Mouse (Mus musculus): ENCODE results near the gene Arsa. TPM values are rescaled to one million over a fixed set of nuclear protein-coding genes. Genes with fewer than 3 reads are reported as not detected.

Arsa gene
- polyA plus RNA-seq (2014; fragmentation: Nextera tagmentation; extraction: Ambion mirVana) = 18.5 and 20.7 TPM in 2 replicates

- H3K27ac ChIP-seq (replicated peaks; ENCODE audit: low read depth, low read length) = peak within 1 kb of the TSS; percentile 72
- peak within 1 kb of the TSS; percentile 96 for H3K4me2 ChIP-seq (ENCODE audit: low read depth, low read length)
- ATAC-seq (ENCODE audit: low read depth) = no peak
- H3K9ac ChIP-seq (ENCODE audit: low read depth, low read length) = peak within 1 kb of the TSS; percentile 76
- H3K4me3 ChIP-seq (ENCODE audit: low read depth, low read length) = peak within 1 kb of the TSS; percentile 63
- H3K9me3 ChIP-seq (ENCODE audit: control insufficient read depth, low read length) = no peaks in the 10 kb centered on the region
- no peak for DNase-seq (ENCODE audit: low spot score)
- H3K4me1 ChIP-seq (ENCODE audit: control insufficient read depth, insufficient read depth, low read length) = peaks cover 12% of the 10 kb centered on the region
- WGBS = 34% methylated on average over 9 of the region's 9 CpGs
- no peaks in the 10 kb centered on the region for H3K36me3 ChIP-seq (ENCODE audit: control insufficient read depth, insufficient read depth, low read length)
- no peaks in the 10 kb centered on the region for H3K27me3 ChIP-seq (replicated peaks; ENCODE audit: control insufficient read depth, insufficient read depth, low read length)
Observed at GRCm38 (mm10) chr15:89477091-89477491, at the start of gene Arsa. Gene Arsa, minus strand, starts transcription at chr15:89477425.

GRCm38 (mm10) chr15:89526776-89527325 is 49.6 kb upstream of the Arsa start:
- Histone ChIP-seq H3K27ac (replicated peaks; ENCODE audit: low read depth, low read length) (no peak overlapping the region), H3K9ac (ENCODE audit: low read depth, low read length) (no peak overlapping the region), H3K9me3 (ENCODE audit: control insufficient read depth, low read length) (no peaks in the 10 kb centered on the region), H3K4me3 (ENCODE audit: low read depth, low read length) (no peak overlapping the region), H3K36me3 (ENCODE audit: control insufficient read depth, insufficient read depth, low read length) (0 out of 2 replicates have a peak, but pooled peaks cover 6% of the 10 kb centered on the region), H3K27me3 (replicated peaks; ENCODE audit: control insufficient read depth, insufficient read depth, low read length) (peaks cover 19% of the 10 kb centered on the region; the same call in 1 of the 2 replicates), H3K4me1 (ENCODE audit: control insufficient read depth, insufficient read depth, low read length) (peaks cover 12% of the 10 kb centered on the region), H3K4me2 (ENCODE audit: low read depth, low read length) (no peak overlapping the region)
- DNase-seq (ENCODE audit: low spot score) (no peak), ATAC-seq (ENCODE audit: low read depth) (no peak)
- 90% methylated on average over 19 of the region's 19 CpGs for WGBS

DNA sequence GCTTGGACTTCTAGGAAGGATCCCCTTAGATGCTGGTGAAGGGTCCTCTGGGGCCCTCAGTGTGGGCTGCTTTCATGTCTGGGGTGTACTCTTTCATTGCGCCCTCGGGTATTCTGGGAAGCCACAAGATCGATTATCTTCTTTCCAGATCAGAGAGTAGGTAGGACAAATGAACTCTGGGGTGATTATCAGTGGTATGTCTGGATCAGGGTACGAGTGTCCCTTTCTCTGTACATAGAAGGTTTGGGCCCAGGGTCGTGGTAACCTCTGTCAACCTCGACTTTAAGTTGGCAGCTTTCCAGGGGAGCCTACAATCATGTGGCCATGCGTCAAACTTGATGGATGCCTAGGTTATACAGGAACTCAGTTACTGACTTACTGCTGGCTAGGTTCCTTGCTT is 48.7 kb upstream of the Arsa start:
- Histone ChIP-seq H3K27me3 (replicated peaks; ENCODE audit: control insufficient read depth, insufficient read depth, low read length) (peaks cover 19% of the 10 kb centered on the region; the same call in 1 of the 2 replicates), H3K27ac (replicated peaks; ENCODE audit: low read depth, low read length) (no peak overlapping the region), H3K9ac (ENCODE audit: low read depth, low read length) (no peak overlapping the region), H3K4me2 (ENCODE audit: low read depth, low read length) (no peak overlapping the region), H3K4me1 (ENCODE audit: control insufficient read depth, insufficient read depth, low read length) (peaks cover 12% of the 10 kb centered on the region), H3K9me3 (ENCODE audit: control insufficient read depth, low read length) (no peaks in the 10 kb centered on the region), H3K36me3 (ENCODE audit: control insufficient read depth, insufficient read depth, low read length) (0 out of 2 replicates have a peak, but pooled peaks cover 14% of the 10 kb centered on the region), H3K4me3 (ENCODE audit: low read depth, low read length) (no peak overlapping the region)
- ATAC-seq (ENCODE audit: low read depth) (no peak), DNase-seq (ENCODE audit: low spot score) (no peak)
- WGBS = 68% methylated on average over 7 of the region's 7 CpGs

- Histone ChIP-seq H3K9me3 (ENCODE audit: control insufficient read depth, low read length) (no peaks in the 10 kb centered on the region), H3K36me3 (ENCODE audit: control insufficient read depth, insufficient read depth, low read length) (peaks cover 14% of the 10 kb centered on the region; the same call in 1 of the 2 replicates), H3K27me3 (replicated peaks; ENCODE audit: control insufficient read depth, insufficient read depth, low read length) (peaks cover 19% of the 10 kb centered on the region; the same call in 1 of the 2 replicates), H3K4me3 (ENCODE audit: low read depth, low read length) (no peak overlapping the region), H3K4me1 (ENCODE audit: control insufficient read depth, insufficient read depth, low read length) (peaks cover 12% of the 10 kb centered on the region), H3K4me2 (ENCODE audit: low read depth, low read length) (no peak overlapping the region), H3K9ac (ENCODE audit: low read depth, low read length) (no peak overlapping the region), H3K27ac (replicated peaks; ENCODE audit: low read depth, low read length) (no peak overlapping the region)
- WGBS = 90% methylated on average over 8 of the region's 8 CpGs
- DNase-seq (ENCODE audit: low spot score) (no peak), ATAC-seq (ENCODE audit: low read depth) (no peak)
Observed at GRCm38 (mm10) chr15:89525464-89525863, 48.2 kb upstream of the Arsa start.

DNA sequence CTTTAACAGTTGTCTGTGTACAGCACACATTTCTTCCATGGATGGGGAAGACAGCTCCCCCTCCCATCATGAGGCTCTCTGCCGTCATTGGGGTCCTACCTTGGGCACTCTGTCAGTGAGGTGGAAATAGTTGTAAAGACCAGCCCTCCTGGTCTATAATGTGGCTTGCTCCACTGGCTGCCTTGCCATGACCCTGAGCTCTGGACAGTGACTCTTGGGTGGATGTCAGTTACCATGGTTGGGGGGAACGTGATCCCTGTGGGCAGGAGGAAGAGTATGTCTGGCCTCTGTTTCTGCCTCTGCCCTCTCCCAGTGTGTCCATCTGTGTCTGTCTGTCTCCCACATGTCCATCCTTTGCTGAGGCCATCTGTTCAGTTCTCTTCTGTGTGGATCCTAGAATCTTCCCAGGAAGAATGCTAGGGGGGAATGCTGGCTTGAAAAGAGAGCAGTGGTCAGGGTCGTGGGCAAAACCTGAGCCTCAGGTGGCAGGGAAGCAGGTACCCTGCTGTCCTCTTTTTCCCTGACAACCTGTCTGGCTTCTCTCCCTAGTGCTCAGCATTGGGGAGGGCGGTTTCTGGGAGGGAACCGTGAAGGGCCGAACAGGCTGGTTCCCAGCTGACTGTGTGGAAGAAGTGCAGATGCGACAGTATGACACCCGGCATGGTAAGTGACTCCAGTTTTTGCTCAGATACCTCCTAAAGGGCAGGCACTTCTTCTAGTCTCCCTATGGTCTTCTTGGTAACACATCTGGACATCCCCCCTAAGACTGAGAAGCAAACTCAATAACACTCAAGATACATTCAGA is 47.6 kb upstream of the Arsa start:
- H3K9me3 ChIP-seq (ENCODE audit: control insufficient read depth, low read length) = no peaks in the 10 kb centered on the region
- H3K27me3 ChIP-seq (replicated peaks; ENCODE audit: control insufficient read depth, insufficient read depth, low read length) = peaks cover 19% of the 10 kb centered on the region; the same call in 1 of the 2 replicates
- ATAC-seq (ENCODE audit: low read depth) (no peak), DNase-seq (ENCODE audit: low spot score) (no peak)
- peak overlapping the region; percentile 91 for H3K4me2 ChIP-seq (ENCODE audit: low read depth, low read length)
- peak overlapping the region; percentile 80 for H3K9ac ChIP-seq (ENCODE audit: low read depth, low read length)
- peaks cover 12% of the 10 kb centered on the region for H3K4me1 ChIP-seq (ENCODE audit: control insufficient read depth, insufficient read depth, low read length)
- peaks cover 14% of the 10 kb centered on the region; the same call in 1 of the 2 replicates for H3K36me3 ChIP-seq (ENCODE audit: control insufficient read depth, insufficient read depth, low read length)
- H3K27ac ChIP-seq (replicated peaks; ENCODE audit: low read depth, low read length) = no peak overlapping the region
- WGBS = 67% methylated on average over 8 of the region's 8 CpGs
- H3K4me3 ChIP-seq (ENCODE audit: low read depth, low read length) = peak overlapping the region; percentile 66

GRCm38 (mm10) chr15:89524001-89524571 is 46.9 kb upstream of the Arsa start:
- H3K4me2 ChIP-seq (ENCODE audit: low read depth, low read length) = peak overlapping the region; percentile 91
- H3K27me3 ChIP-seq (replicated peaks; ENCODE audit: control insufficient read depth, insufficient read depth, low read length) = peaks cover 19% of the 10 kb centered on the region; the same call in 1 of the 2 replicates
- DNase-seq (ENCODE audit: low spot score) = no peak
- no peak for ATAC-seq (ENCODE audit: low read depth)
- peaks cover 12% of the 10 kb centered on the region for H3K4me1 ChIP-seq (ENCODE audit: control insufficient read depth, insufficient read depth, low read length)
- peak overlapping the region; percentile 66 for H3K4me3 ChIP-seq (ENCODE audit: low read depth, low read length)
- no peaks in the 10 kb centered on the region for H3K9me3 ChIP-seq (ENCODE audit: control insufficient read depth, low read length)
- H3K36me3 ChIP-seq (ENCODE audit: control insufficient read depth, insufficient read depth, low read length) = peaks cover 14% of the 10 kb centered on the region; the same call in 1 of the 2 replicates
- H3K27ac ChIP-seq (replicated peaks; ENCODE audit: low read depth, low read length) = no peak overlapping the region
- peak overlapping the region; percentile 80 for H3K9ac ChIP-seq (ENCODE audit: low read depth, low read length)
- 10% methylated on average over 20 of the region's 52 CpGs for WGBS

GRCm38 (mm10) chr15:89523283-89523832 is 46.1 kb upstream of the Arsa start:
- Histone ChIP-seq H3K36me3 (ENCODE audit: control insufficient read depth, insufficient read depth, low read length) (peaks cover 14% of the 10 kb centered on the region; the same call in 1 of the 2 replicates), H3K9me3 (ENCODE audit: control insufficient read depth, low read length) (no peaks in the 10 kb centered on the region), H3K27me3 (replicated peaks; ENCODE audit: control insufficient read depth, insufficient read depth, low read length) (peaks cover 19% of the 10 kb centered on the region; the same call in 1 of the 2 replicates), H3K9ac (ENCODE audit: low read depth, low read length) (peak overlapping the region; percentile 60; the same call in 1 of the 2 replicates), H3K4me1 (ENCODE audit: control insufficient read depth, insufficient read depth, low read length) (peaks cover 12% of the 10 kb centered on the region), H3K4me2 (ENCODE audit: low read depth, low read length) (peak overlapping the region; percentile 91), H3K4me3 (ENCODE audit: low read depth, low read length) (peak overlapping the region; percentile 50), H3K27ac (replicated peaks; ENCODE audit: low read depth, low read length) (no peak overlapping the region)
- DNase-seq (ENCODE audit: low spot score) (peak; percentile 42), ATAC-seq (ENCODE audit: low read depth) (peak; percentile 62)
- WGBS = 63% methylated on average over 1 of the region's 47 CpGs

DNA sequence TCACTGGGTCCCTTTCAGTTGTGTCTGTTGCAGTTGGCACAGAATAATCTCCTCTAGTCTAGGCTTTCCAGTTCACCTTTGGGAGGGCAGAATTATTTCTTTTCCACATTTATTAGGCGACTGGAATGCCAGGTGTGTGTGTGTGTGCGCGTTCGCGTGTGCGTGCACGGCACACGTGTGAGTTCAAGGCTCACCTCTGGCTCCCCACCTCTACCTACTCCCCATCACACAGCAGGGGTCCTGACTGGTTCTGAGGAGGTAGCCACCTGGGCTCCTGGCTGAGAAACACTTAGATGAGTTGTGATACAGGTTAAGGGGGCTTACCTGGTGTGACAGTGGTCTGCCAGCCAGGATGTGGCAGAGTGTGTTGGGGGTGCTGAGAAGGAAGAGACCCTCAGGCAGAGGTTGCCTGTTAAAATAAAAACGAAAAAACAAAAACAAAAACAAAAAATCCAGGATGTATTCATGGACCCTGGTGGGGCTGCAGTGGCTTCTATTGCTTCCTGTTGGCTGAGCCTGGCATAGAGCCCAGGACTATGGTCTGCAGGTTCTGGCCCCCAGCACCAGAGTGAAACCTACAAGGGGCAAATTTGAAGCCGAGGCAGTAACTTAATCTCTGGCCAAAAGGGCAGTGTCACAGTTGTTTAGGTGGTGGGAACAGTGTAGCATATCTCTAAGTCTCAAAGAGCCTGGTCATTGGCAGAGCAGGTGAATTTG is 45.5 kb upstream of the Arsa start:
- Histone ChIP-seq H3K36me3 (ENCODE audit: control insufficient read depth, insufficient read depth, low read length) (peaks cover 14% of the 10 kb centered on the region; the same call in 1 of the 2 replicates), H3K4me3 (ENCODE audit: low read depth, low read length) (no peak overlapping the region), H3K9ac (ENCODE audit: low read depth, low read length) (no peak overlapping the region), H3K4me1 (ENCODE audit: control insufficient read depth, insufficient read depth, low read length) (peaks cover 12% of the 10 kb centered on the region), H3K4me2 (ENCODE audit: low read depth, low read length) (peak overlapping the region; percentile 91), H3K9me3 (ENCODE audit: control insufficient read depth, low read length) (no peaks in the 10 kb centered on the region), H3K27ac (replicated peaks; ENCODE audit: low read depth, low read length) (no peak overlapping the region), H3K27me3 (replicated peaks; ENCODE audit: control insufficient read depth, insufficient read depth, low read length) (peaks cover 19% of the 10 kb centered on the region; the same call in 1 of the 2 replicates)
- ATAC-seq (ENCODE audit: low read depth) (no peak), DNase-seq (ENCODE audit: low spot score) (no peak)
- WGBS = 83% methylated on average over 10 of the region's 10 CpGs
